Mouse (Mus musculus): ENCODE measurements around the gene Cabin1.

- TF ChIP-seq CTCF (IDR thresholded peaks at IDR 0.05; ENCODE audit: borderline replicate concordance, insufficient read depth, low read length) (no peak), POLR2A (IDR thresholded peaks at IDR 0.05; ENCODE audit: low read depth, low read length) (no peak)
Measured at GRCm38 (mm10) chr10:75684035-75685004, 79.8 kb downstream of the Cabin1 start.

All from embryonic fibroblast, embryonic 13.5 days (primary cell).